Mouse (Mus musculus) cerebellum, postnatal 36 days (tissue): ENCODE results near the gene Fam227a.

Experiments used
- DNase-seq, 2 experiments: peaks; one replicate each; pipeline ENCODE4 v3.0.0; 2021 to 2022; ENCODE audit warnings: mixed read lengths in 2 of 2

Fam227a gene

GRCm38 (mm10) chr15:79658531-79659375 is at the start of gene Fam227a, which contains the start of gene Cby1:
Fam227a (minus strand) TSS chr15:79658956.
Cby1 (plus strand) TSS chr15:79659199.
- peak; percentile 97 to 99 for DNase-seq

GRCm38 (mm10) chr15:79708229-79708822 is 49.6 kb upstream of the Fam227a start:
- DNase-seq, result no peak

- DNase-seq, result no peak
Measured at GRCm38 (mm10) chr15:79706603-79707214, 48.0 kb upstream of the Fam227a start.

- no peak for DNase-seq
Measured at GRCm38 (mm10) chr15:79697558-79698187, 38.9 kb upstream of the Fam227a start.

GRCm38 (mm10) chr15:79697011-79697410 is 38.3 kb upstream of the Fam227a start:
- peak; percentile 44 to 56 for DNase-seq

- DNase-seq, result no peak
Measured at GRCm38 (mm10) chr15:79696508-79696907, 37.8 kb upstream of the Fam227a start.

- DNase-seq, result no peak
Measured at GRCm38 (mm10) chr15:79695516-79695915, 36.8 kb upstream of the Fam227a start.

GRCm38 (mm10) chr15:79694512-79694911 is 35.8 kb upstream of the Fam227a start:
- DNase-seq, result no peak

- no peak for DNase-seq
Measured at GRCm38 (mm10) chr15:79693740-79694139, 35.0 kb upstream of the Fam227a start.

- DNase-seq, result no peak
Measured at GRCm38 (mm10) chr15:79692334-79692733, 33.6 kb upstream of the Fam227a start.

- no peak for DNase-seq
Measured at GRCm38 (mm10) chr15:79691023-79691508, 32.3 kb upstream of the Fam227a start.

- DNase-seq, result peak; percentile 96 to 98
Measured at GRCm38 (mm10) chr15:79690426-79691022, 31.8 kb upstream of the Fam227a start, which contains the start of gene Gtpbp1. Gtpbp1 (plus strand) TSS chr15:79690845.

- DNase-seq, result no peak
Measured at GRCm38 (mm10) chr15:79689662-79690425, 31.1 kb upstream of the Fam227a start.

- DNase-seq, result no peak
Measured at GRCm38 (mm10) chr15:79688268-79688956, 29.7 kb upstream of the Fam227a start.

- DNase-seq, result peak; percentile 98
Measured at GRCm38 (mm10) chr15:79687646-79688267, 29.0 kb upstream of the Fam227a start, which contains the start of gene Josd1. Josd1 (minus strand) TSS chr15:79687919.

- no peak for DNase-seq
Measured at GRCm38 (mm10) chr15:79687175-79687574, 28.4 kb upstream of the Fam227a start.

- no peak for DNase-seq
Measured at GRCm38 (mm10) chr15:79686046-79686869, 27.5 kb upstream of the Fam227a start.

- no peak for DNase-seq
Measured at GRCm38 (mm10) chr15:79685141-79685641, 26.4 kb upstream of the Fam227a start.

GRCm38 (mm10) chr15:79684616-79685015 is 25.9 kb upstream of the Fam227a start:
- DNase-seq, result peak; percentile 43 to 55
